Mouse (Mus musculus) ES-Bruce4 (cell line): ENCODE measurements around the gene Olfr1212.

Source experiments
- CTCF ChIP-seq: IDR thresholded peaks from one replicate; pipeline ENCODE4 v1.8.1; 2011; ENCODE audit warnings: low read depth, low read length
- EP300 ChIP-seq: IDR thresholded peaks from 2 replicates; pipeline ENCODE4 v1.6.1; 2011; ENCODE audit warnings: low read depth, low read length; ENCODE audit not compliant: insufficient read depth
- POLR2A ChIP-seq: IDR thresholded peaks from one replicate; pipeline ENCODE4 v1.8.1; 2011; ENCODE audit warnings: low read length; ENCODE audit not compliant: insufficient read depth

- TF ChIP-seq CTCF (no peak), EP300 (no peak), POLR2A (no peak)
Observed at GRCm38 (mm10) chr2:88992553-88992952, 38.8 kb downstream of the Olfr1212 start, which contains the start of gene Olfr1214.
